Mouse (Mus musculus) cortical plate, adult 2 months (tissue): ENCODE data around the gene Sall4.

ENCODE experiments used
- CTCF ChIP-seq: fragments of 200-500 bp; IDR thresholded peaks from 2 replicates; pipeline ENCODE4 v1.5.1; 2011; ENCODE audit warnings: mild to moderate bottlenecking, control low read depth, low read length; ENCODE audit not compliant: insufficient read depth; ENCODE audit errors: extremely low read depth
- POLR2A ChIP-seq: fragments of 200-500 bp; IDR thresholded peaks from 2 replicates; pipeline ENCODE4 v1.6.1; 2011; ENCODE audit warnings: mild to moderate bottlenecking, low read length, control low read depth; ENCODE audit not compliant: insufficient read depth; ENCODE audit errors: extremely low read depth

DNA sequence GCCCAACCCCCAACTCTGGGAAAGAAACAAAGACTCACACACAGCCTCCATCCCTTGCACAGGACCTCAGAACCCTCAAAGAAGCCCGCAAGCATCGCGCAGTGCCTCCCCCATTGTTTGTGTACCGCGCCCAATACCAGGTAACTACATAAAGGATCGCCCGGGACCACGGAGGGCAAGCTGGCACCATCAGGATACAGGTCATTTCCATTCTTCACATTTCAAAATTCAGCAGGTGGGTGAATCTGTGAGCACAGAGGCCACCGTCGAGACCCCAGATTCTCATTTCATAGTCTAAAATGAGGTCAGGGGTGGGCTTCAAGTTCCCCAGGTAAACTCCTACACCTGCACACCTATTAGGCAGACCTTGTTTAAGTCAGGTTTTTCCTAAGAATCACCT lies 27.2 kb downstream of the Sall4 start:
- TF ChIP-seq CTCF = no peak
- no peak for TF ChIP-seq POLR2A
